Mouse (Mus musculus) MEL (cell line): ENCODE measurements around the gene Desi2. TPM values are rescaled to one million over a fixed set of nuclear protein-coding genes. Genes with fewer than 3 reads are reported as not detected.
A peak's percentile ranks its signal among the peaks of the same experiment; 100 is the strongest.

ENCODE experiments used
- DNase-seq: peaks from one replicate; pipeline ENCODE4 v3.0.0; 2011; ENCODE audit warnings: low read depth, low spot score
- H3K27ac ChIP-seq: 2 replicates; pipeline ENCODE4 v1.5.1; 2012; ENCODE audit warnings: low read depth, mild to moderate bottlenecking, control low read depth, low read length, moderate library complexity; ENCODE audit not compliant: control insufficient read depth
- H3K27me3 ChIP-seq, 2 experiments: fragments of 150-350 bp in 1 of 2; sonication (generic) in 1 of 2; 2 replicates each; pipeline ENCODE4 v1.6.1; 2012; ENCODE audit warnings: low read length in 2 of 2, mild to moderate bottlenecking in 2 of 2, improper control_type of control experiment in 1 of 2, moderate library complexity in 1 of 2; ENCODE audit not compliant: insufficient read depth in 2 of 2, control insufficient read depth in 1 of 2
- H3K36me3 ChIP-seq, 2 experiments: 2 replicates each; pipeline ENCODE4 v1.6.1; 2012 to 2014; ENCODE audit warnings: low read length in 2 of 2, improper control_type of control experiment in 1 of 2, inconsistent platforms in 1 of 2, mild to moderate bottlenecking in 1 of 2; ENCODE audit not compliant: insufficient read depth in 2 of 2, control insufficient read depth in 1 of 2
- H3K4me1 ChIP-seq, 2 experiments: fragments of 150-350 bp in 1 of 2; sonication (generic) in 1 of 2; 2 replicates each; pipeline ENCODE4 v1.6.1; 2012; ENCODE audit warnings: low read length in 2 of 2, improper control_type of control experiment in 1 of 2, mild to moderate bottlenecking in 1 of 2; ENCODE audit not compliant: insufficient read depth in 2 of 2, control insufficient read depth in 1 of 2
- H3K4me3 ChIP-seq, 2 experiments: fragments of 150-350 bp in 1 of 2; sonication (generic) in 1 of 2; 2 replicates each; pipeline ENCODE4 v1.5.1; 2012; ENCODE audit warnings: low read depth in 2 of 2, low read length in 2 of 2, mild to moderate bottlenecking in 2 of 2, moderate library complexity in 2 of 2, control low read depth in 1 of 2, improper control_type of control experiment in 1 of 2; ENCODE audit not compliant: control insufficient read depth in 1 of 2, insufficient read depth in 1 of 2
- H3K79me2 ChIP-seq: 2 replicates; pipeline ENCODE4 v1.6.1; 2012; ENCODE audit warnings: mild to moderate bottlenecking, low read length, moderate library complexity; ENCODE audit not compliant: control insufficient read depth, poor library complexity, insufficient read depth
- H3K9ac ChIP-seq: 2 replicates; pipeline ENCODE4 v1.6.1; 2012; ENCODE audit warnings: low read depth, mild to moderate bottlenecking, control low read depth, low read length, moderate library complexity; ENCODE audit not compliant: control insufficient read depth, poor library complexity, severe bottlenecking
- H3K9me3 ChIP-seq: fragments of 150-350 bp; sonication (generic); replicated peaks from 2 replicates; pipeline ENCODE4 v1.6.1; 2012; ENCODE audit warnings: mild to moderate bottlenecking, low read length, improper control_type of control experiment, moderate library complexity; ENCODE audit not compliant: insufficient read depth
- ELF1 ChIP-seq: IDR thresholded peaks from 2 replicates; pipeline ENCODE4 v1.6.1; 2014; ENCODE audit warnings: low read depth, mild to moderate bottlenecking, inconsistent platforms, low read length, improper control_type of control experiment, moderate library complexity
- EP300 ChIP-seq, 2 experiments: IDR thresholded peaks; 2 replicates each; pipeline ENCODE4 v1.6.1; 2011; ENCODE audit warnings: improper control_type of control experiment in 2 of 2, low read length in 2 of 2, low read depth in 1 of 2, mild to moderate bottlenecking in 1 of 2
- ETS1 ChIP-seq: IDR thresholded peaks from 2 replicates; pipeline ENCODE4 v1.6.1; 2012; ENCODE audit warnings: low read depth, mild to moderate bottlenecking, inconsistent platforms, low read length, improper control_type of control experiment, moderate library complexity
- GABPA ChIP-seq: IDR thresholded peaks from 2 replicates; pipeline ENCODE4 v1.6.1; 2012; ENCODE audit warnings: low read depth, mild to moderate bottlenecking, inconsistent platforms, low read length, improper control_type of control experiment, moderate library complexity
- HCFC1 ChIP-seq: IDR thresholded peaks from 2 replicates; pipeline ENCODE4 v1.6.1; 2012; ENCODE audit warnings: low read depth, mild to moderate bottlenecking, inconsistent platforms, low read length, improper control_type of control experiment, moderate library complexity
- JUND ChIP-seq: IDR thresholded peaks from 2 replicates; pipeline ENCODE4 v1.6.1; 2011; ENCODE audit warnings: low read depth, mild to moderate bottlenecking, improper control_type of control experiment, low read length
- KAT2A ChIP-seq: conservative IDR thresholded peaks from 2 replicates; pipeline ENCODE4 v1.6.1; 2012; ENCODE audit warnings: low read depth, low read length, improper control_type of control experiment, inconsistent platforms
- MAFK ChIP-seq: IDR thresholded peaks from 2 replicates; pipeline ENCODE4 v1.6.1; 2011; ENCODE audit warnings: low read depth, mild to moderate bottlenecking, low read length, improper control_type of control experiment, borderline replicate concordance
- MAX ChIP-seq: IDR thresholded peaks from 2 replicates; pipeline ENCODE4 v1.6.1; 2011; ENCODE audit warnings: low read length, improper control_type of control experiment
- MAZ ChIP-seq: IDR thresholded peaks from 2 replicates; pipeline ENCODE4 v1.6.1; 2012; ENCODE audit warnings: low read depth, mild to moderate bottlenecking, inconsistent platforms, low read length, improper control_type of control experiment
- MEF2A ChIP-seq: IDR thresholded peaks from 2 replicates; pipeline ENCODE4 v1.6.1; 2014; ENCODE audit warnings: low read depth, mild to moderate bottlenecking, inconsistent platforms, low read length, improper control_type of control experiment; ENCODE audit not compliant: poor library complexity, insufficient replicate concordance, severe bottlenecking; ENCODE audit errors: extremely low read depth
- MYB ChIP-seq: IDR thresholded peaks from 2 replicates; pipeline ENCODE4 v1.6.1; 2011; ENCODE audit warnings: mild to moderate bottlenecking, low read depth, low read length, improper control_type of control experiment
- MYC ChIP-seq: IDR thresholded peaks from 2 replicates; pipeline ENCODE4 v1.6.1; 2011; ENCODE audit warnings: low read depth, mild to moderate bottlenecking, low read length, improper control_type of control experiment, moderate library complexity
- POLR2A ChIP-seq, 2 experiments: IDR thresholded peaks; 2 replicates each; pipeline ENCODE4 v1.6.1; 2011 to 2012; ENCODE audit warnings: low read length in 2 of 2, mild to moderate bottlenecking in 2 of 2, control low read depth in 1 of 2, improper control_type of control experiment in 1 of 2, low read depth in 1 of 2, moderate library complexity in 1 of 2; ENCODE audit not compliant: control insufficient read depth in 1 of 2, insufficient read depth in 1 of 2, poor library complexity in 1 of 2
- POLR2AphosphoS2 ChIP-seq: IDR thresholded peaks from 2 replicates; pipeline ENCODE4 v1.6.1; 2011; ENCODE audit warnings: low read length, improper control_type of control experiment
- RCOR1 ChIP-seq: IDR thresholded peaks from 2 replicates; pipeline ENCODE4 v1.6.1; 2012; ENCODE audit warnings: low read depth, mild to moderate bottlenecking, inconsistent platforms, low read length, improper control_type of control experiment
- SIN3A ChIP-seq: IDR thresholded peaks from 2 replicates; pipeline ENCODE4 v1.6.1; 2012; ENCODE audit warnings: low read length, improper control_type of control experiment, inconsistent platforms
- TAL1 ChIP-seq: IDR thresholded peaks from 2 replicates; pipeline ENCODE4 v1.6.1; 2012; ENCODE audit warnings: mild to moderate bottlenecking, inconsistent platforms, low read length, moderate library complexity, mixed read lengths
- TBP ChIP-seq: IDR thresholded peaks from 2 replicates; pipeline ENCODE4 v1.8.0; 2011; ENCODE audit warnings: low read depth, low read length, improper control_type of control experiment
- TCF12 ChIP-seq: IDR thresholded peaks from 2 replicates; pipeline ENCODE4 v1.6.1; 2014; ENCODE audit warnings: low read depth, mild to moderate bottlenecking, inconsistent platforms, low read length, improper control_type of control experiment, moderate library complexity
- USF1 ChIP-seq: IDR thresholded peaks from 2 replicates; pipeline ENCODE4 v1.6.1; 2014; ENCODE audit warnings: low read depth, mild to moderate bottlenecking, inconsistent platforms, low read length, improper control_type of control experiment, moderate library complexity
- USF2 ChIP-seq, 2 experiments: IDR thresholded peaks; 2 replicates each; pipeline ENCODE4 v1.6.1; 2011 to 2012; ENCODE audit warnings: improper control_type of control experiment in 2 of 2, low read length in 2 of 2, borderline replicate concordance in 1 of 2, inconsistent platforms in 1 of 2, low read depth in 1 of 2, mild to moderate bottlenecking in 1 of 2; ENCODE audit not compliant: insufficient read depth in 1 of 2
- ZKSCAN1 ChIP-seq: IDR thresholded peaks from 2 replicates; pipeline ENCODE4 v1.6.1; 2012; ENCODE audit warnings: low read depth, mild to moderate bottlenecking, inconsistent platforms, low read length, improper control_type of control experiment, moderate library complexity
- ZMIZ1 ChIP-seq: IDR thresholded peaks from 2 replicates; pipeline ENCODE4 v1.6.1; 2012; ENCODE audit warnings: low read depth, mild to moderate bottlenecking, inconsistent platforms, low read length, improper control_type of control experiment, moderate library complexity
- ZNF384 ChIP-seq: IDR thresholded peaks from 2 replicates; pipeline ENCODE4 v1.6.1; 2012; ENCODE audit warnings: low read depth, mild to moderate bottlenecking, inconsistent platforms, low read length, improper control_type of control experiment
- polyA plus RNA-seq, 2 experiments: library from polyadenylated mRNA; stranded (reverse) in 1 of 2; unstranded in 1 of 2; fragments of >175 nt in 1 of 2; fragments of >200 nt in 1 of 2; gene quantifications; 2 replicates each; pipeline versions ENCODE4 v1.2.1 to v1.2.4; 2012; ENCODE audit warnings: low replicate concordance in 2 of 2, low read depth in 1 of 2; ENCODE audit not compliant: insufficient read length in 2 of 2, insufficient read depth in 1 of 2, missing spikeins in 1 of 2
- total RNA-seq: library from RNA; depleted of rRNA; stranded (reverse); fragments of 300-350 nt; gene quantifications from 2 replicates; pipeline ENCODE4 v1.2.3, GENCODE M21; 2012

Desi2 gene
- total and polyA plus RNA-seq, 3 experiments: 16.9 to 22.3 TPM; not detected in 1

DNA sequence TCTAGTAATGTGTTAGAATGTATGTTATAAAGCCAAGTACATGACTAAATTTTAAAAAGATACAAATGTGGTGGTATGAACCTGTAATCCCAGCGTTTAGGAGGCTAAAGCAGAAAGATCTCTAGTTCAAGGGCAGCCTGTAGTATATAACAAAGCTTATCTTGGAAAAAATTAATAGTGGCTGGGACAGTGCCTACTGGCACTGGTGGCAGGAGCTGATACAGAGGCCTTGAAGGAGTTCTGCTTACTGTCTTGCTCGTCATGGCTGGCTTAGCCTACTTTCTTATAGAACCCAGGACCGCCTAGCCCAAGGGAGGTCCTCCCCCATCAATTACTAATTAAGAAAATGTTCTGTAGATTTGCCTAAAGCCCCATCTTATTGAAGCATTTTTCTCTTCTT is 46.9 kb downstream of the Desi2 start:
- DNase-seq: no peak
- H3K4me3 ChIP-seq: no peak overlapping the region
- TF ChIP-seq KAT2A: no peak
- TF ChIP-seq MAFK: no peak
- TF ChIP-seq TAL1: no peak
- TF ChIP-seq ZMIZ1: no peak
- TF ChIP-seq SIN3A: no peak
- no peak for TF ChIP-seq MEF2A
- TF ChIP-seq USF1: no peak
- TF ChIP-seq MYB: no peak
- no peak for TF ChIP-seq MYC
- no peak overlapping the region for H3K9ac ChIP-seq
- H3K9me3 ChIP-seq: no peaks in the 10 kb centered on the region
- H3K27me3 ChIP-seq: no peaks in the 10 kb centered on the region
- H3K27ac ChIP-seq: no peak overlapping the region
- H3K36me3 ChIP-seq: peaks cover 0 to 11% of the 10 kb centered on the region in 2 experiments; a peak in 2 of 4 replicates
- no peaks in the 10 kb centered on the region for H3K4me1 ChIP-seq
- no peaks in the 10 kb centered on the region for H3K79me2 ChIP-seq

DNA sequence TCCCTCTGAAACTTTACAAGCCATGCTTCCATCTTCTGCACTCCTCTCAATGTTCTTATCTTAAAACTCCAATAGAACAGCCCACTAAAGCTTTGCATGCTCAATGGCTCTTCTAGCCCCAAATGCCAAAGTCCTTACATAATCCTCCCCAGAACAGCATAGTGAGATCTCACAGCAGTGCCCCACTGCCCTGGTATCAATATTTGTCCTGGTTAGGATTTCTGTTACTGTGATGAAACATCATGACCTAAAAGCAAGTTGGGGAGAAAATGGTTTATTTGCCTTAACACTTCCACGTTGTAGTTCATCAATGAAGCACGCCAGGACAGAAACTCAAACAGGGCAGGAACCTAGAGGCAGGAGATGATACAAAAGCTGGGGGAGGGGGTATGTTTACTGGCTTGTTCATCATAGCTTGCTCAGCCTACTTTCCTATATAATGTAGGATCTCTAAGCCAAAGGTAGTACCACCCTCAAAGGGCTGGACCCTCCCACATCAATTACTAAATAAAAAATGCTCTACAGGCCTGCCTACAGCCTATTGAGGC is 48.8 kb downstream of the Desi2 start:
- no peaks in the 10 kb centered on the region for H3K9me3 ChIP-seq
- TF ChIP-seq ZNF384 (0 out of 2 replicates have a peak, but pooled peaks have one; percentile 8), MYC (peak; percentile 41; the same call in 1 of the 2 replicates), USF2 (IDR thresholded peaks at IDR 0.05; ENCODE audit: borderline replicate concordance in 1 of 2, insufficient read depth in 1 of 2, low read depth in 1 of 2, low read length in 2 of 2) (no peak), ETS1 (no peak)
- TF ChIP-seq, all 39 proteins: peak for 2
- Histone ChIP-seq H3K79me2 (no peaks in the 10 kb centered on the region), H3K27me3 (no peaks in the 10 kb centered on the region), H3K27ac (peak overlapping the region; percentile 51; the same call in 1 of the 2 replicates), H3K4me3 (peak overlapping the region in 1 of 2 experiments; percentile 22; a peak in 1 of 4 replicates), H3K4me1 (no peaks in the 10 kb centered on the region), H3K36me3 (peaks cover 0 to 6% of the 10 kb centered on the region in 2 experiments; a peak in 2 of 4 replicates), H3K9ac (peak overlapping the region; percentile 10; the same call in 1 of the 2 replicates)
- DNase-seq: peak; percentile 39

DNA sequence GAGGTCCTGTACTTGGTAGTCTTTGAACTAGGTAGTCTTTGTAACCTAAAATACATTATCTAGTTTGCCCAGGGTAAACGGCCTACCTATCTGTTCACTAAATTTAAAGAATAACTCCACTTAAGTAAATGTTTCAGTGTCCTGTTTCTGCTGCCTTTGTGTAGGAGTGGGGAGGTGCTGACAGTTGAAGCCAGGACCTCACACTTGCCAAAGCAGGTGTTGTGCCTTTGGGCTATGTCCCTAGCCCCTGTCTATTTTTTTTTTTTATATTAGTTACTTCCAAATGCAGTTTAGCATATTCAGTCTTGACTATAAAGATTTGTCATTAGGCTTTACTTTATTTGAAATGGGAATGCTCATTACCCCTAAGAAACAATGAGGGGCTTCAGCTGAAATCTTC is 51.5 kb downstream of the Desi2 start:
- Histone ChIP-seq H3K27ac (no peak overlapping the region), H3K36me3 (no peaks in the 10 kb centered on the region), H3K4me3 (no peak overlapping the region), H3K9ac (no peak overlapping the region), H3K4me1 (no peaks in the 10 kb centered on the region), H3K9me3 (no peaks in the 10 kb centered on the region), H3K27me3 (no peaks in the 10 kb centered on the region)
- no peak for DNase-seq
- TF ChIP-seq POLR2A (IDR thresholded peaks at IDR 0.05; ENCODE audit: control insufficient read depth in 1 of 2, insufficient read depth in 1 of 2, low read depth in 1 of 2, low read length in 2 of 2, poor library complexity in 1 of 2) (no peak), TBP (no peak), ZKSCAN1 (no peak), RCOR1 (no peak), POLR2AphosphoS2 (no peak), TCF12 (no peak), MAZ (no peak), MAX (no peak), GABPA (no peak), EP300 (IDR thresholded peaks at IDR 0.05; ENCODE audit: low read depth in 1 of 2, low read length in 2 of 2) (no peak), KAT2A (no peak), HCFC1 (no peak), ZMIZ1 (no peak), MYC (no peak), ELF1 (no peak), JUND (no peak), MYB (no peak), TAL1 (no peak)
- TF ChIP-seq, all 39 proteins: peak for 0
- no peaks in the 10 kb centered on the region for H3K79me2 ChIP-seq
